Mouse (Mus musculus) midbrain, embryonic 11.5 days (tissue): ENCODE measurements at regions not wholly inside any gene's neighbourhood (a gene's known extent, or its start where the extent isn't known, plus 50 kb on each side); places are given as distances from the start of the nearest gene placed in this dataset.
A peak's percentile ranks its signal among the peaks of the same experiment; 100 is the strongest.

ENCODE experiments used
- ATAC-seq: fragments of 200-750 bp; cut with Nextera tagmentation; 2 replicates; pipeline ENCODE4 v1.8.0; 2017; ENCODE audit warnings: moderate TSS enrichment, moderate library complexity; ENCODE audit not compliant: low FRiP score
- DNase-seq: peaks from one replicate; pipeline ENCODE4 v3.0.0; 2015; ENCODE audit warnings: low spot score; ENCODE audit errors: missing footprints
- H3K27ac ChIP-seq: fragments of 300-500 bp; sonication (generic); 2 replicates; pipeline ENCODE4 v1.5.1; 2014; ENCODE audit warnings: low read depth, low read length
- H3K27me3 ChIP-seq: fragments of 300-500 bp; sonication (generic); 2 replicates; pipeline ENCODE4 v1.6.1; 2014; ENCODE audit warnings: mild to moderate bottlenecking, low read length, moderate library complexity, mixed read lengths; ENCODE audit not compliant: control insufficient read depth, insufficient read depth
- H3K36me3 ChIP-seq: fragments of 300-500 bp; sonication (generic); 2 replicates; pipeline ENCODE4 v1.6.1; 2014; ENCODE audit warnings: mild to moderate bottlenecking, low read length, moderate library complexity, mixed read lengths; ENCODE audit not compliant: control insufficient read depth, insufficient read depth
- H3K4me1 ChIP-seq: fragments of 300-500 bp; sonication (generic); 2 replicates; pipeline ENCODE4 v1.6.1; 2014; ENCODE audit warnings: low read length; ENCODE audit not compliant: control insufficient read depth, insufficient read depth
- H3K4me2 ChIP-seq: fragments of 300-500 bp; sonication (generic); 2 replicates; pipeline ENCODE4 v1.6.1; 2014; ENCODE audit warnings: mild to moderate bottlenecking, moderate library complexity
- H3K4me3 ChIP-seq: fragments of 300-500 bp; sonication (generic); 2 replicates; pipeline ENCODE4 v1.5.1; 2014; ENCODE audit warnings: low read depth, low read length
- H3K9ac ChIP-seq: fragments of 300-500 bp; sonication (generic); 2 replicates; pipeline ENCODE4 v1.6.1; 2014; ENCODE audit warnings: low read length
- H3K9me3 ChIP-seq: fragments of 300-500 bp; sonication (generic); 2 replicates; pipeline ENCODE4 v1.6.1; 2016; ENCODE audit warnings: low read length; ENCODE audit not compliant: control insufficient read depth
- WGBS: fragments of 180-500 bp; shearing (Covaris S2); extraction: QIAGEN DNeasy Blood & Tissue Kit; methylation state at CpG from one replicate; pipeline ENCODE4 v1.1.7; 2014; 5-methylcytosine and 5-hydroxymethylcytosine counted together

- ATAC-seq: no peak
- no peak overlapping the region for H3K4me2 ChIP-seq
- WGBS: 88% methylated on average over 3 of the region's 3 CpGs
- H3K36me3 ChIP-seq: no peaks in the 10 kb centered on the region
- H3K9ac ChIP-seq: no peak overlapping the region
- no peak for DNase-seq
- H3K4me3 ChIP-seq: no peak overlapping the region
- H3K4me1 ChIP-seq: no peaks in the 10 kb centered on the region
- H3K27me3 ChIP-seq: no peaks in the 10 kb centered on the region
- no peak overlapping the region for H3K27ac ChIP-seq
- no peaks in the 10 kb centered on the region for H3K9me3 ChIP-seq
These were observed 142.9 kb upstream of the Dpyd start for GRCm38 (mm10) chr3:118418981-118419380.

GRCm38 (mm10) chr3:118421701-118422100, 140.2 kb upstream of the Dpyd start:
- no peak overlapping the region for H3K4me3 ChIP-seq
- no peak overlapping the region for H3K9ac ChIP-seq
- H3K27me3 ChIP-seq: peaks cover 3% of the 10 kb centered on the region; the same call in 1 of the 2 replicates
- no peaks in the 10 kb centered on the region for H3K36me3 ChIP-seq
- ATAC-seq (no peak), DNase-seq (no peak)
- no peaks in the 10 kb centered on the region for H3K9me3 ChIP-seq
- H3K4me2 ChIP-seq: no peak overlapping the region
- H3K27ac ChIP-seq: no peak overlapping the region
- H3K4me1 ChIP-seq: 0 out of 2 replicates have a peak, but pooled peaks cover 5% of the 10 kb centered on the region
- 61% methylated on average over 3 of the region's 3 CpGs for WGBS

- Histone ChIP-seq H3K4me3 (peak overlapping the region; percentile 23), H3K36me3 (no peaks in the 10 kb centered on the region), H3K27ac (no peak overlapping the region), H3K27me3 (peaks cover 13% of the 10 kb centered on the region), H3K9me3 (no peaks in the 10 kb centered on the region), H3K4me1 (peaks cover 11% of the 10 kb centered on the region; the same call in 1 of the 2 replicates), H3K4me2 (peak overlapping the region; percentile 61), H3K9ac (0 out of 2 replicates have a peak overlapping the region, but pooled peaks have one; percentile 28)
- 2% methylated on average over 19 of the region's 19 CpGs for WGBS
- ATAC-seq (peak; percentile 49), DNase-seq (peak; percentile 95)
These were observed 136.2 kb upstream of the Dpyd start for GRCm38 (mm10) chr3:118425748-118426147.

GRCm38 (mm10) chr3:118428523-118428922, 133.4 kb upstream of the Dpyd start:
- ATAC-seq: no peak
- no peak overlapping the region for H3K27ac ChIP-seq
- H3K9ac ChIP-seq: no peak overlapping the region
- peaks cover 11% of the 10 kb centered on the region; the same call in 1 of the 2 replicates for H3K4me1 ChIP-seq
- DNase-seq: peak; percentile 96
- H3K4me2 ChIP-seq: no peak overlapping the region
- H3K27me3 ChIP-seq: peaks cover 37% of the 10 kb centered on the region
- no peak overlapping the region for H3K4me3 ChIP-seq
- no peaks in the 10 kb centered on the region for H3K9me3 ChIP-seq
- no peaks in the 10 kb centered on the region for H3K36me3 ChIP-seq
- WGBS: 4% methylated on average over 5 of the region's 5 CpGs

- peaks cover 43% of the 10 kb centered on the region for H3K27me3 ChIP-seq
- peak overlapping the region; percentile 61 for H3K9ac ChIP-seq
- peak overlapping the region; percentile 38 for H3K4me3 ChIP-seq
- peaks cover 17% of the 10 kb centered on the region for H3K4me1 ChIP-seq
- H3K9me3 ChIP-seq: no peaks in the 10 kb centered on the region
- 8% methylated on average over 29 of the region's 29 CpGs for WGBS
- peak overlapping the region; percentile 55 for H3K4me2 ChIP-seq
- peak overlapping the region; percentile 67 for H3K27ac ChIP-seq
- DNase-seq: peak; percentile 96
- no peaks in the 10 kb centered on the region for H3K36me3 ChIP-seq
- peak; percentile 66 for ATAC-seq
These were observed 131.9 kb upstream of the Dpyd start for GRCm38 (mm10) chr3:118429825-118430630.

- peaks cover 47% of the 10 kb centered on the region for H3K27me3 ChIP-seq
- DNase-seq: no peak
- no peaks in the 10 kb centered on the region for H3K9me3 ChIP-seq
- H3K4me1 ChIP-seq: peaks cover 18% of the 10 kb centered on the region
- peak overlapping the region; percentile 55 for H3K4me2 ChIP-seq
- H3K27ac ChIP-seq: peak overlapping the region; percentile 67
- no peaks in the 10 kb centered on the region for H3K36me3 ChIP-seq
- peak overlapping the region; percentile 61 for H3K9ac ChIP-seq
- ATAC-seq: peak; percentile 17; the same call in 1 of the 2 replicates
- WGBS: 2% methylated on average over 7 of the region's 7 CpGs
- H3K4me3 ChIP-seq: peak overlapping the region; percentile 38
These were observed 131.4 kb upstream of the Dpyd start for GRCm38 (mm10) chr3:118430631-118430906.

- ATAC-seq: peak; percentile 57
- Histone ChIP-seq H3K9me3 (no peaks in the 10 kb centered on the region), H3K4me3 (peak overlapping the region; percentile 38), H3K4me1 (peaks cover 15% of the 10 kb centered on the region), H3K27ac (peak overlapping the region; percentile 67; the same call in 1 of the 2 replicates), H3K27me3 (peaks cover 52% of the 10 kb centered on the region), H3K9ac (peak overlapping the region; percentile 61), H3K36me3 (no peaks in the 10 kb centered on the region), H3K4me2 (peak overlapping the region; percentile 55)
- 2% methylated on average over 22 of the region's 22 CpGs for WGBS
- peak; percentile 97 for DNase-seq
These were observed 130.8 kb upstream of the Dpyd start for GRCm38 (mm10) chr3:118431031-118431723.

GRCm38 (mm10) chr3:118433441-118434021, 128.4 kb upstream of the Dpyd start:
- Histone ChIP-seq H3K27ac (no peak overlapping the region), H3K4me3 (peak overlapping the region; percentile 31), H3K9ac (peak overlapping the region; percentile 47; the same call in 1 of the 2 replicates), H3K36me3 (no peaks in the 10 kb centered on the region), H3K27me3 (peaks cover 52% of the 10 kb centered on the region), H3K4me1 (peaks cover 14% of the 10 kb centered on the region), H3K9me3 (no peaks in the 10 kb centered on the region), H3K4me2 (peak overlapping the region; percentile 65)
- under 1% methylated on average over 31 of the region's 31 CpGs for WGBS
- ATAC-seq (peak; percentile 63), DNase-seq (peak; percentile 96)

- Histone ChIP-seq H3K9ac (peak overlapping the region; percentile 47; the same call in 1 of the 2 replicates), H3K36me3 (no peaks in the 10 kb centered on the region), H3K27me3 (peaks cover 52% of the 10 kb centered on the region), H3K4me2 (peak overlapping the region; percentile 65), H3K4me3 (peak overlapping the region; percentile 31), H3K9me3 (no peaks in the 10 kb centered on the region), H3K4me1 (peaks cover 14% of the 10 kb centered on the region), H3K27ac (no peak overlapping the region)
- DNase-seq: peak; percentile 91
- WGBS: under 1% methylated on average over 17 of the region's 17 CpGs
- ATAC-seq: peak; percentile 45
These were observed 127.6 kb upstream of the Dpyd start for GRCm38 (mm10) chr3:118434311-118434710.
